In genomic region chr2:97610566-97610965, GRCm38 (mm10) we compare ENCODE assay signal across 24 mouse cellular contexts.
DNase-seq lines count a peak whose midpoint lies in the region; ATAC-seq and TF ChIP-seq lines count a peak whose summit lies in the region.
"Had no signal": no experiment of that assay in that cellular context is flagged by ENCODE, and none has a peak within 500 bp of the region (broad histone marks: within the 10 kb centered on the region; RNA-seq: fewer than 3 reads in every experiment).

No protein-coding gene starts in this region.

- WGBS in intestine, embryonic 15.5 days = 59% methylated on average over 2 of the region's 2 CpGs
- WGBS in intestine, postnatal 0 days = 31% methylated on average over 2 of the region's 2 CpGs
- 77% methylated on average over 2 of the region's 2 CpGs for WGBS in neural tube, embryonic 11.5 days
- 45% methylated on average over 2 of the region's 2 CpGs for WGBS in neural tube, embryonic 15.5 days
- WGBS in forebrain, embryonic 16.5 days = 63% methylated on average over 2 of the region's 2 CpGs

- no peaks in the 10 kb centered on the region for H3K4me1 ChIP-seq in intestine, embryonic 15.5 days (replicated peaks)
- no peaks in the 10 kb centered on the region for H3K4me1 ChIP-seq in intestine, postnatal 0 days (replicated peaks; ENCODE audit: control insufficient read depth, insufficient read depth, low read length)
- H3K4me1 ChIP-seq in neural tube, embryonic 11.5 days (ENCODE audit: control insufficient read depth, insufficient read depth, low read length) = no peaks in the 10 kb centered on the region
- H3K4me1 ChIP-seq in neural tube, embryonic 15.5 days = 0 out of 2 replicates have a peak, but pooled peaks cover 2% of the 10 kb centered on the region
- no peaks in the 10 kb centered on the region for H3K4me1 ChIP-seq in forebrain, embryonic 16.5 days (replicated peaks; ENCODE audit: control insufficient read depth, insufficient read depth, low read length)
- H3K4me1 ChIP-seq: embryonic facial prominence, embryonic 10.5 days; embryonic facial prominence, embryonic 12.5 days; forebrain, embryonic 15.5 days had no signal

- no peak overlapping the region for H3K27ac ChIP-seq in intestine, embryonic 15.5 days
- H3K27ac ChIP-seq in intestine, postnatal 0 days (ENCODE audit: low read depth, low read length) = no peak overlapping the region
- no peak overlapping the region for H3K27ac ChIP-seq in neural tube, embryonic 11.5 days (ENCODE audit: low read depth, low read length)
- H3K27ac ChIP-seq in neural tube, embryonic 15.5 days (replicated peaks) = 0 out of 2 replicates have a peak overlapping the region, but pooled peaks have one; percentile 15
- H3K27ac ChIP-seq in forebrain, embryonic 16.5 days (ENCODE audit: low read length) = no peak overlapping the region
- H3K27ac ChIP-seq: embryonic facial prominence, embryonic 10.5 days; embryonic facial prominence, embryonic 12.5 days; forebrain, embryonic 13.5 days; forebrain, embryonic 15.5 days had no signal

- H3K4me3 ChIP-seq in intestine, embryonic 15.5 days (replicated peaks) = no peak overlapping the region
- H3K4me3 ChIP-seq in intestine, postnatal 0 days (ENCODE audit: low read depth, low read length) = no peak overlapping the region
- H3K4me3 ChIP-seq in neural tube, embryonic 11.5 days (ENCODE audit: low read depth, low read length) = no peak overlapping the region
- no peak overlapping the region for H3K4me3 ChIP-seq in neural tube, embryonic 15.5 days (replicated peaks)
- H3K4me3 ChIP-seq in forebrain, embryonic 16.5 days (replicated peaks; ENCODE audit: low read length) = no peak overlapping the region
- H3K4me3 ChIP-seq: embryonic facial prominence, embryonic 10.5 days; embryonic facial prominence, embryonic 12.5 days; forebrain, embryonic 13.5 days; forebrain, embryonic 15.5 days had no signal

- no peak overlapping the region for H3K4me2 ChIP-seq in intestine, embryonic 15.5 days (replicated peaks)
- H3K4me2 ChIP-seq in intestine, postnatal 0 days (replicated peaks; ENCODE audit: low read depth) = no peak overlapping the region
- no peak overlapping the region for H3K4me2 ChIP-seq in neural tube, embryonic 11.5 days (ENCODE audit: low read depth)
- no peak overlapping the region for H3K4me2 ChIP-seq in neural tube, embryonic 15.5 days
- no peak overlapping the region for H3K4me2 ChIP-seq in forebrain, embryonic 16.5 days (ENCODE audit: low read length)
- H3K4me2 ChIP-seq: embryonic facial prominence, embryonic 12.5 days; forebrain, embryonic 13.5 days; forebrain, embryonic 15.5 days had no signal

- ATAC-seq in intestine, embryonic 15.5 days = peak; percentile 81
- no peak for ATAC-seq in intestine, postnatal 0 days
- ATAC-seq in neural tube, embryonic 11.5 days (ENCODE audit: insufficient read depth, low FRiP score, low TSS enrichment) = 0 out of 2 replicates have a peak, but pooled peaks have one; percentile 42
- ATAC-seq in neural tube, embryonic 15.5 days (ENCODE audit: low FRiP score) = no peak
- ATAC-seq in forebrain, embryonic 16.5 days = no peak
- ATAC-seq: activated CD4-positive, CD25-positive, alpha-beta regulatory T cell, adult 4 months; CD4-positive, CD25-positive, alpha-beta regulatory T cell, adult 4 months; forebrain, embryonic 13.5 days; forebrain, embryonic 15.5 days; Patski had no signal

- no peaks in the 10 kb centered on the region for H3K27me3 ChIP-seq in intestine, embryonic 15.5 days (replicated peaks)
- no peaks in the 10 kb centered on the region for H3K27me3 ChIP-seq in intestine, postnatal 0 days (replicated peaks; ENCODE audit: control insufficient read depth, insufficient read depth, low read length)
- H3K27me3 ChIP-seq in neural tube, embryonic 11.5 days (ENCODE audit: control insufficient read depth, insufficient read depth, low read length) = no peaks in the 10 kb centered on the region
- H3K27me3 ChIP-seq in neural tube, embryonic 15.5 days (replicated peaks) = no peaks in the 10 kb centered on the region
- no peaks in the 10 kb centered on the region for H3K27me3 ChIP-seq in forebrain, embryonic 16.5 days (replicated peaks; ENCODE audit: control insufficient read depth, insufficient read depth, low read length)
- H3K27me3 ChIP-seq: CH12.LX; embryonic facial prominence, embryonic 12.5 days; forebrain, embryonic 13.5 days; forebrain, embryonic 15.5 days; Patski had no signal

- H3K9ac ChIP-seq in intestine, embryonic 15.5 days = no peak overlapping the region
- no peak overlapping the region for H3K9ac ChIP-seq in intestine, postnatal 0 days (ENCODE audit: low read depth, low read length)
- no peak overlapping the region for H3K9ac ChIP-seq in neural tube, embryonic 11.5 days (ENCODE audit: low read length)
- H3K9ac ChIP-seq in neural tube, embryonic 15.5 days (replicated peaks) = no peak overlapping the region
- no peak overlapping the region for H3K9ac ChIP-seq in forebrain, embryonic 16.5 days (replicated peaks; ENCODE audit: low read depth, low read length)
- H3K9ac ChIP-seq: embryonic facial prominence, embryonic 12.5 days; forebrain, embryonic 13.5 days; forebrain, embryonic 15.5 days had no signal

- H3K9me3 ChIP-seq in intestine, embryonic 15.5 days = no peaks in the 10 kb centered on the region
- H3K9me3 ChIP-seq in intestine, postnatal 0 days (ENCODE audit: control insufficient read depth) = no peaks in the 10 kb centered on the region
- no peaks in the 10 kb centered on the region for H3K9me3 ChIP-seq in neural tube, embryonic 11.5 days (ENCODE audit: control insufficient read depth, low read length)
- no peaks in the 10 kb centered on the region for H3K9me3 ChIP-seq in neural tube, embryonic 15.5 days (replicated peaks)
- H3K9me3 ChIP-seq in forebrain, embryonic 16.5 days (ENCODE audit: control insufficient read depth, low read length) = no peaks in the 10 kb centered on the region
- H3K9me3 ChIP-seq: embryonic facial prominence, embryonic 10.5 days; embryonic facial prominence, embryonic 12.5 days; forebrain, embryonic 13.5 days; forebrain, embryonic 15.5 days; G1E had no signal

- no peak for DNase-seq in neural tube, embryonic 11.5 days (ENCODE audit: low spot score)
- no peak for DNase-seq in neural tube, embryonic 10.5 days (ENCODE audit: extremely low spot score, low spot score)
- DNase-seq: adrenal gland, adult 8-10 months; adrenal gland, postnatal 14 days; adrenal gland, postnatal 36 days; B cell, adult 2 months; cerebellum, adult 11-12 months; cerebellum, adult 2 months; cerebellum, adult 9-10 months; cerebellum, postnatal 10 days; cerebellum, postnatal 25 days had no signal

- no peaks in the 10 kb centered on the region for H3K36me3 ChIP-seq in intestine, embryonic 15.5 days
- H3K36me3 ChIP-seq in intestine, postnatal 0 days (ENCODE audit: control insufficient read depth, insufficient read depth) = no peaks in the 10 kb centered on the region
- no peaks in the 10 kb centered on the region for H3K36me3 ChIP-seq in neural tube, embryonic 11.5 days (ENCODE audit: control insufficient read depth, insufficient read depth, low read length)
- H3K36me3 ChIP-seq in neural tube, embryonic 15.5 days = no peaks in the 10 kb centered on the region
- H3K36me3 ChIP-seq in forebrain, embryonic 16.5 days (ENCODE audit: control insufficient read depth, insufficient read depth) = no peaks in the 10 kb centered on the region
- H3K36me3 ChIP-seq: embryonic facial prominence, embryonic 10.5 days; embryonic facial prominence, embryonic 12.5 days; forebrain, embryonic 15.5 days; G1E had no signal

- no peak for TF ChIP-seq CTCF in intestine, postnatal 0 days (IDR thresholded peaks at IDR 0.05; ENCODE audit: low read depth)

Comparison
In these comparisons a context has a peak if more than half of its experiments do, and no peak if none do; other contexts are left out.
1. ATAC-seq: peak in intestine, embryonic 15.5 days (single experiment) and neural tube, embryonic 11.5 days (single experiment); none in intestine, postnatal 0 days (single experiment), neural tube, embryonic 15.5 days (single experiment) and forebrain, embryonic 16.5 days (single experiment).